Mouse (Mus musculus) forebrain, embryonic 14.5 days (tissue): ENCODE data around the gene Mrpl41. TPM values are rescaled to one million over a fixed set of nuclear protein-coding genes. Genes with fewer than 3 reads are reported as not detected.
"Not testable (repeated sequence)": the region's sequence is repeated elsewhere in the genome, so short reads cannot be mapped to it uniquely, and the experiment has no call there.

ENCODE experiments used
- ATAC-seq: fragments of 200-750 bp; cut with Nextera tagmentation; 2 replicates; pipeline ENCODE4 v1.8.0; 2017; ENCODE audit warnings: mild to moderate bottlenecking, moderate library complexity
- DNase-seq: peaks from one replicate; pipeline ENCODE4 v3.0.0-alpha.2; 2015; ENCODE audit warnings: low spot score
- H3K27ac ChIP-seq: fragments of 300-500 bp; sonication (generic); 2 replicates; pipeline ENCODE4 v1.5.1; 2014; ENCODE audit warnings: low read depth, mild to moderate bottlenecking, control low read depth, low read length, moderate library complexity
- H3K27me3 ChIP-seq: fragments of 300-500 bp; sonication (generic); replicated peaks from 2 replicates; pipeline ENCODE4 v1.6.1; 2014; ENCODE audit warnings: low read length, control low read depth, mixed read lengths; ENCODE audit not compliant: control insufficient read depth, insufficient read depth
- H3K36me3 ChIP-seq: fragments of 300-500 bp; sonication (generic); 2 replicates; pipeline ENCODE4 v1.6.1; 2014; ENCODE audit warnings: low read length, control low read depth; ENCODE audit not compliant: control insufficient read depth, insufficient read depth
- H3K4me1 ChIP-seq: fragments of 300-500 bp; sonication (generic); 2 replicates; pipeline ENCODE4 v1.6.1; 2014; ENCODE audit warnings: antibody characterized with exemption, low read length, control low read depth; ENCODE audit not compliant: control insufficient read depth, insufficient read depth
- H3K4me2 ChIP-seq: fragments of 300-500 bp; sonication (generic); 2 replicates; pipeline ENCODE4 v1.6.1; 2014; ENCODE audit warnings: mild to moderate bottlenecking, control low read depth, low read length
- H3K4me3 ChIP-seq: fragments of 300-500 bp; sonication (generic); 2 replicates; pipeline ENCODE4 v1.5.1; 2014; ENCODE audit warnings: low read depth, low read length, control low read depth
- H3K9ac ChIP-seq: fragments of 300-500 bp; sonication (generic); 2 replicates; pipeline ENCODE4 v1.6.1; 2014; ENCODE audit warnings: mild to moderate bottlenecking, low read length, control low read depth, moderate library complexity
- H3K9me3 ChIP-seq: fragments of 300-500 bp; sonication (generic); replicated peaks from 2 replicates; pipeline ENCODE4 v1.6.1; 2016; ENCODE audit warnings: low read length, control low read depth, mixed read lengths; ENCODE audit not compliant: control insufficient read depth
- WGBS: fragments of 180-500 bp; shearing (Covaris S2); extraction: QIAGEN DNeasy Blood & Tissue Kit; methylation state at CpG from one replicate; pipeline ENCODE4 v1.1.7; 2014; 5-methylcytosine and 5-hydroxymethylcytosine counted together
- polyA plus RNA-seq: library from polyadenylated mRNA; unstranded; fragments of >200 nt; fragmentation: Nextera tagmentation; extraction: Ambion mirVana; gene quantifications from 2 replicates; pipeline ENCODE4 v1.2.1, GENCODE M21; 2014

Gene Mrpl41
- polyA plus RNA-seq, 1 experiment from 2014 or later: 193 TPM

- Histone ChIP-seq H3K4me2 (peak within 1 kb of the TSS; percentile 94), H3K9me3 (no peaks in the 10 kb centered on the region), H3K27me3 (no peaks in the 10 kb centered on the region), H3K4me3 (peak within 1 kb of the TSS; percentile 99), H3K9ac (peak within 1 kb of the TSS; percentile 92), H3K4me1 (peaks cover 9% of the 10 kb centered on the region), H3K27ac (peak within 1 kb of the TSS; percentile 31; the same call in 1 of the 2 replicates), H3K36me3 (peaks cover 29% of the 10 kb centered on the region)
- DNase-seq (peak; percentile 99), ATAC-seq (peak; percentile 99)
- 1% methylated on average over 88 of the region's 108 CpGs for WGBS
Measured at GRCm38 (mm10) chr2:24949421-24950188, 25.3 kb downstream of the Mrpl41 start, which contains the start of gene Zmynd19. Zmynd19 (plus strand) TSS chr2:24949792.

- not testable (repeated sequence) for H3K4me3 ChIP-seq, H3K9ac ChIP-seq, H3K36me3 ChIP-seq, H3K27me3 ChIP-seq, H3K4me1 ChIP-seq, ATAC-seq, H3K9me3 ChIP-seq, H3K4me2 ChIP-seq, H3K27ac ChIP-seq
- peak; percentile 37 for DNase-seq
- WGBS: 58% methylated on average over 2 of the region's 2 CpGs
Measured at GRCm38 (mm10) chr2:24944304-24944703, 30.6 kb downstream of the Mrpl41 start.

- DNase-seq: no peak
- no peaks in the 10 kb centered on the region for H3K9me3 ChIP-seq
- H3K27ac ChIP-seq: no peak overlapping the region
- no peaks in the 10 kb centered on the region for H3K4me1 ChIP-seq
- no peaks in the 10 kb centered on the region for H3K27me3 ChIP-seq
- no peak overlapping the region for H3K4me3 ChIP-seq
- no peak overlapping the region for H3K9ac ChIP-seq
- 78% methylated on average over 4 of the region's 4 CpGs for WGBS
- no peak overlapping the region for H3K4me2 ChIP-seq
- H3K36me3 ChIP-seq: no peaks in the 10 kb centered on the region
- ATAC-seq: no peak
Measured at GRCm38 (mm10) chr2:24942092-24942491, 32.8 kb downstream of the Mrpl41 start.

GRCm38 (mm10) chr2:24935057-24935796, 39.7 kb downstream of the Mrpl41 start, which contains the start of gene Arrdc1:
Arrdc1 (minus strand) TSS chr2:24935252.
- peak within 1 kb of the TSS; percentile 70 for H3K9ac ChIP-seq
- peak within 1 kb of the TSS; percentile 93 for H3K4me2 ChIP-seq
- ATAC-seq: peak; percentile 92
- H3K4me1 ChIP-seq: peaks cover 8% of the 10 kb centered on the region
- DNase-seq: peak; percentile 95
- H3K27me3 ChIP-seq: no peaks in the 10 kb centered on the region
- H3K4me3 ChIP-seq: peak within 1 kb of the TSS; percentile 57
- 0 out of 2 replicates have a peak within 1 kb of the TSS, but pooled peaks have one; percentile 6 for H3K27ac ChIP-seq
- H3K9me3 ChIP-seq: no peaks in the 10 kb centered on the region
- H3K36me3 ChIP-seq: no peaks in the 10 kb centered on the region
- WGBS: under 1% methylated on average over 48 of the region's 49 CpGs

- Histone ChIP-seq H3K9ac (peak overlapping the region; percentile 70), H3K4me2 (peak overlapping the region; percentile 93), H3K36me3 (no peaks in the 10 kb centered on the region), H3K4me3 (peak overlapping the region; percentile 57), H3K9me3 (no peaks in the 10 kb centered on the region), H3K4me1 (peaks cover 8% of the 10 kb centered on the region), H3K27ac (no peak overlapping the region), H3K27me3 (no peaks in the 10 kb centered on the region)
- WGBS: 5% methylated on average over 19 of the region's 19 CpGs
- DNase-seq (peak; percentile 13), ATAC-seq (peak; percentile 56)
Measured at GRCm38 (mm10) chr2:24934441-24934963, 40.4 kb downstream of the Mrpl41 start.

- 91% methylated on average over 5 of the region's 5 CpGs for WGBS
- no peak overlapping the region for H3K27ac ChIP-seq
- H3K9ac ChIP-seq: no peak overlapping the region
- H3K4me2 ChIP-seq: no peak overlapping the region
- H3K4me1 ChIP-seq: peaks cover 8% of the 10 kb centered on the region
- DNase-seq (no peak), ATAC-seq (no peak)
- 0 out of 2 replicates have a peak, but pooled peaks cover 2% of the 10 kb centered on the region for H3K36me3 ChIP-seq
- no peaks in the 10 kb centered on the region for H3K27me3 ChIP-seq
- H3K4me3 ChIP-seq: no peak overlapping the region
- H3K9me3 ChIP-seq: no peaks in the 10 kb centered on the region
Measured at GRCm38 (mm10) chr2:24929593-24929992, 45.3 kb downstream of the Mrpl41 start.

- no peak for DNase-seq
Measured at GRCm38 (mm10) chr2:24929119-24929518, 45.8 kb downstream of the Mrpl41 start.

GRCm38 (mm10) chr2:24927810-24928479, 47.0 kb downstream of the Mrpl41 start:
- no peaks in the 10 kb centered on the region for H3K27me3 ChIP-seq
- DNase-seq: no peak
- 68% methylated on average over 4 of the region's 4 CpGs for WGBS

More at GRCm38 (mm10) chr2:24929119-24929518, 45.8 kb downstream of the Mrpl41 start:
- no peak overlapping the region for H3K9ac ChIP-seq
- no peak for ATAC-seq
- H3K4me2 ChIP-seq: no peak overlapping the region
- no peaks in the 10 kb centered on the region for H3K9me3 ChIP-seq
- H3K27me3 ChIP-seq: no peaks in the 10 kb centered on the region
- 0 out of 2 replicates have a peak, but pooled peaks cover 2% of the 10 kb centered on the region for H3K36me3 ChIP-seq
- no peak overlapping the region for H3K27ac ChIP-seq
- peaks cover 3% of the 10 kb centered on the region; the same call in 1 of the 2 replicates for H3K4me1 ChIP-seq
- H3K4me3 ChIP-seq: no peak overlapping the region
- 59% methylated on average over 2 of the region's 2 CpGs for WGBS

More at GRCm38 (mm10) chr2:24927810-24928479, 47.0 kb downstream of the Mrpl41 start:
- no peak for ATAC-seq
- Histone ChIP-seq H3K4me2 (no peak overlapping the region), H3K9ac (no peak overlapping the region), H3K4me1 (no peaks in the 10 kb centered on the region), H3K36me3 (0 out of 2 replicates have a peak, but pooled peaks cover 2% of the 10 kb centered on the region), H3K4me3 (no peak overlapping the region), H3K27ac (no peak overlapping the region), H3K9me3 (no peaks in the 10 kb centered on the region)
